Mouse (Mus musculus) limb, embryonic 10.5 days (tissue): ENCODE results near the gene Pcx. TPM values are rescaled to one million over a fixed set of nuclear protein-coding genes. Genes with fewer than 3 reads are reported as not detected.

ENCODE experiments used
- DNase-seq: peaks from one replicate; pipeline ENCODE4 v3.0.0-alpha.2; 2017; ENCODE audit warnings: low spot score
- H3K27ac ChIP-seq: fragments of 300-500 bp; sonication (generic); 2 replicates; pipeline ENCODE4 v1.5.1; 2016; ENCODE audit warnings: mild to moderate bottlenecking
- H3K27me3 ChIP-seq: fragments of 300-500 bp; sonication (generic); 2 replicates; pipeline ENCODE4 v1.6.1; 2016; ENCODE audit warnings: low read depth, mild to moderate bottlenecking; ENCODE audit not compliant: poor library complexity, severe bottlenecking
- H3K36me3 ChIP-seq: fragments of 300-500 bp; sonication (generic); 2 replicates; pipeline ENCODE4 v1.6.1; 2016; ENCODE audit warnings: mild to moderate bottlenecking, moderate library complexity
- H3K4me1 ChIP-seq: fragments of 300-500 bp; sonication (generic); 2 replicates; pipeline ENCODE4 v1.6.1; 2016
- H3K4me3 ChIP-seq: fragments of 300-500 bp; sonication (generic); 2 replicates; pipeline ENCODE4 v1.5.1; 2016; ENCODE audit warnings: mild to moderate bottlenecking, moderate library complexity
- H3K9me3 ChIP-seq: fragments of 300-500 bp; sonication (generic); replicated peaks from 2 replicates; pipeline ENCODE4 v1.6.1; 2016; ENCODE audit warnings: mild to moderate bottlenecking
- WGBS: fragments of 180-500 bp; shearing (Covaris S2); methylation state at CpG from one replicate; pipeline ENCODE4 v1.1.7; 2016; 5-methylcytosine and 5-hydroxymethylcytosine counted together
- polyA plus RNA-seq: library from polyadenylated mRNA; unstranded; fragments of >200 nt; fragmentation: Nextera tagmentation; extraction: Ambion mirVana; gene quantifications from 2 replicates; pipeline ENCODE4 v1.2.1, GENCODE M21; 2016

The Pcx gene
- polyA plus RNA-seq, 1 experiment from 2014 or later, result 18.8 TPM

DNA sequence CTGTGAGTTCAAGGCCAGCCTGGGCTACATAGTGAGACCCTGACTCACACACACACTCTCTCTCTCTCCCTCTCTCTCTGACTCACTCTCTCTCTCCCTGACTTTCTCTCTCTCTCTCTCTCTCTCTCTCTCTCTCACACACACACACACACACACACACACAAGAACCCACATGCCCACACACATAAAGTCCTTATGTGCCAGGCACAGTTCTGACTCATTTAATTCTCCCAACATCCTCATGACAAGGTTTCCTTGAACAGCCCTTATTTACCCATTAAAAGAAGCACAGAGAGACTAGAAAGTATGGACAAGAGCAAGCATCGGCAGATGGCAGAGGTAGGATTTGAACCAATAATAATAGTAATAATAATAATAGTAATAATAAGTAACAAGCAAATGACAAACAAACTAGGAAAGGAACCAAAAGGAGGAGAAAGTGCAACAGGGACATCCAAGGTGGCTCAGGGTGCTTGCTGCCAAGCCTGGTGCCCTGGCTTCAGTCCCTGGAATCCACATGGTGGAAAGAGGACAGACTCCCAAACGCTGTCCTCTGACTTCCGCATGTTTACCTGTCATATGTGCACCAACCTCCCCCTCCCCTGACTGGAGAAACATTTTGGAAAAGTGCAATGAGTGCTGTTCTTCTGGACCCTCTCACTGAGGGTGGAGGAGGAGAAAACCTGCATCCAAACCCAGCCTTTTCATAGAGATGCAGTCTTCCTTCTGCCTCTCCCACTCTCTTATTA is 28.0 kb upstream of the Pcx start:
- DNase-seq, result no peak
- Histone ChIP-seq H3K4me1 (peaks cover 5% of the 10 kb centered on the region), H3K27ac (no peak overlapping the region), H3K4me3 (no peak overlapping the region), H3K9me3 (no peaks in the 10 kb centered on the region), H3K27me3 (peaks cover 29% of the 10 kb centered on the region), H3K36me3 (no peaks in the 10 kb centered on the region)
- 89% methylated on average over 3 of the region's 3 CpGs for WGBS

DNA sequence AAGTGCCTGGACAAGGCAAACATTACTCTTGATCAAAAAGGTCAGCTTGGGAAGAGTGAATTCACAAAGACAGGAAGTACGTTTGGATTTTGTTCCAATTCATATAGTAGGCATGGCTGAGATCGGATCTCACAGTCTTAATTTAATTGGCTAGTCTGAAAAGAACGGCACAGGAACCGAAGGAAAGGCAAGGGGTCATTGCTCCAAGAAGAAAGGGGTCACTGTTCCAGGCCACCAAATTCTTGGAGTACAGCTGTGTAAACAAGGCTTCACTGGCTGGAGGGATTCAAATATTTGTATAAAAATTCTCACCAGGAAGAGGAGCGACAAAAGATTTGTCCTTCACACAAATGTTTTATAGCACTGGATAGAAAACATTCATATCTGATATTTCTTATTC is 25.3 kb upstream of the Pcx start:
- Histone ChIP-seq H3K4me1 (peaks cover 4% of the 10 kb centered on the region; the same call in 1 of the 2 replicates), H3K36me3 (no peaks in the 10 kb centered on the region), H3K9me3 (no peaks in the 10 kb centered on the region), H3K27ac (no peak overlapping the region), H3K4me3 (no peak overlapping the region), H3K27me3 (peaks cover 5% of the 10 kb centered on the region; the same call in 1 of the 2 replicates)
- 71% methylated on average over 5 of the region's 5 CpGs for WGBS
- DNase-seq, result no peak

DNA sequence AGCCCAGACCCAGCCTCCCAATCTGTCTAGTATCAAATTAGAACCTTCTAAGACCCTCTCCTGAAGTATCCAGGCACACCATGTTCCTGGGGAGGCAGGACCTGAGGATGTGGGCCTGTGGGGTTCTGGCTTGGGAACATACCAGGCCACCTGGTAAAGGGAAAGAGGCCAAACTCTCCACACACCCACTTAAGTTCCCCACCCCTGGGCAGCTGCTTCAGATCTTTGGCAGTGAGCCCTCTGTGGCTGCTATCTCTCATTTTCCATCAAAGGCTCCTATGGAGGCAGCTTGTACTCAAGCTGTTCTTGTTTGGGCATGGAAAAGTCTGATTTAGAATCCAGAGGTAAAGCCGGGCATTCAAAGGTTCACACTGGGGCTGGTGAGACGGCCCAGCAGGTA is 22.4 kb upstream of the Pcx start:
- Histone ChIP-seq H3K9me3 (no peaks in the 10 kb centered on the region), H3K4me3 (no peak overlapping the region), H3K36me3 (no peaks in the 10 kb centered on the region), H3K4me1 (peaks cover 4% of the 10 kb centered on the region; the same call in 1 of the 2 replicates), H3K27me3 (no peaks in the 10 kb centered on the region), H3K27ac (no peak overlapping the region)
- WGBS, result 80% methylated on average over 2 of the region's 2 CpGs
- no peak for DNase-seq

DNA sequence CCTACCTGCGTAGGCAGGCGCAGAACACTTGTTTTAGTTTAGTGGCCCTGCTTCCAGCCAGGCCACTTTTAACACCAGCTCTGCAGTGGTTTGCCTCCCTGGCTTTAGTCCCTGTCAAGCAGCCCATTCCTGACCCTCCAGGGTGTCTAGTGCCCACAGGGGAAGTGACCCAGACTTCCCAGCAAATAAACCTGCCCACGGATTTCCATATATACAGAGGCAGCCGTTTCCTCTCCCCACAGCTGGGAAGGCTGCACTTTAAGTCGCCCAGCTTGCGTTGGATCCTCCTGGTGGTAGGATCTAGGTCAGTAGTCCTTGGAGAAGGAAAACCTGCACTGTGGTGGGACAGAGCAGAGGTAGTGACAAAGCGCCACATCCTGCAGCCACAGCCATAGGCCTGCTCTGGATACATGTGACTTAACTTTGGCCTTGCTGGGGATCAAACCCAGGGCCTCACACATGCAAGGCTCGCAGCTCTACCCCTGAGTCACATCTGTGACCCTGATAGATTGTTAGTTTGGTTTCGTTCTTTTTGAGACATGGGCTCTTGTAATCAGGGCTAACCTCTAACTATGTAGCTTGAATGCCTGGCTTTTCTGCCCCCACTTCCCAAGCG is 19.1 kb upstream of the Pcx start:
- H3K27ac ChIP-seq, result no peak overlapping the region
- H3K4me1 ChIP-seq, result no peaks in the 10 kb centered on the region
- H3K36me3 ChIP-seq, result no peaks in the 10 kb centered on the region
- H3K4me3 ChIP-seq, result no peak overlapping the region
- H3K27me3 ChIP-seq, result no peaks in the 10 kb centered on the region
- no peak for DNase-seq
- H3K9me3 ChIP-seq, result no peaks in the 10 kb centered on the region
- 67% methylated on average over 10 of the region's 10 CpGs for WGBS

DNA sequence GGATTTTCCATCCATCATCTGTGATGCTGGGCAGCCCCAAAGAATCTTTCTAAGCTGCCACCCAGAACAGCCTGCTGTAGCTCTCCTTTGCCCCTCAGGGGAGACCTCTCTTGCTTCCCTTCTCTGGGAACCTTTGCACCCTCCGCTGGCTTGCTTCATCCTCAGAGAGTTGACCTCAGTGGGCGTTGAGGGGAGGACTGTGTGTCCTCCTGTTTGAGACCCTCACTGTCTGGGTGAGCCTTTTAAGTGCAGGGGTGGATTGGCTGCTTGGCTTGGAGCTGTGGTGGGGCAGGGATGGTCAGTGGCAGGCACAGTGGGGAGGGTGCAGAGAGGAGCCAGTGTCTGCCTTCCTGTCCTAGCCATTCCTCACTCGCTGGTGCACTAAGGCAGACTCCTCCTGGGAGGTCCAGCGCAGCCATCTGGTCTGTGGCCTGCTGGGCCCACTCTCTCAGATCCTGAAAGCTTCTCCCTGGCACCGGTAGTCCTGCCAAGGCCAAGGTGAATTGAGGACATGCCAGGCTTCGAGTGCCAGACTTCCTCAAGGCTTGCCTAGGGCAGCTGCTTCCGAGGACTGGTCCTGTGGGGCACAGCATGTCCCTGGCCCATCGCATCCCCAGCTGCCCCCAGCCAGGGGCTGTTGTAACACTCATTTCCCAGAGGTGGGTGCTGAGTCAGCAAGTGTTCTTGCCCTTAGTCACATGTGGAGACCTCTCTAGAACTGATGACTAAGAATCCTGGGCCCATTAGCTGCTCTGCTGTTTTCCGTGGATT is 17.6 kb upstream of the Pcx start:
- H3K9me3 ChIP-seq, result no peaks in the 10 kb centered on the region
- no peaks in the 10 kb centered on the region for H3K27me3 ChIP-seq
- 62% methylated on average over 9 of the region's 9 CpGs for WGBS
- 0 out of 2 replicates have a peak overlapping the region, but pooled peaks have one; percentile 22 for H3K27ac ChIP-seq
- H3K36me3 ChIP-seq, result no peaks in the 10 kb centered on the region
- no peak for DNase-seq
- peaks cover 5% of the 10 kb centered on the region for H3K4me1 ChIP-seq
- no peak overlapping the region for H3K4me3 ChIP-seq

DNA sequence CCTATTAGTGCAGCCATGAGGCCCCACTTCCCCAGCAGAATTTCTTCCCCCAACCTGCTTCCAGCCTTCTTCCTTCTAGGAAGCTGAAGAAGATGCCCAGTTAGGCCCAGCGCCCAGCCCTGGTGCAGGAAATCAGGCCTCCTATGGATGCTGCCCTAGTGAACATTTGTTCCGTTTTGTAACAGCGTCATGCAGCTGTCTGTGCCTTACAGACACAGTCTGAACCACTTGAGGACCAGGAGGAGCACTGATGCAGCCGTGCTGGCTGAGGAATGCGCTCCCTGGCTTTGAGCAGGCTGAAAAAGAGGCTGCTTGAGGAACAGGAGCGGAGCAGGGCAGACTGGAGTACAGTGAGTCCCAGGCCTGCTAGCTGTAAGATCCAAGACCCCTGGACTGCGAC is 15.6 kb upstream of the Pcx start:
- Histone ChIP-seq H3K9me3 (no peaks in the 10 kb centered on the region), H3K27ac (no peak overlapping the region), H3K27me3 (no peaks in the 10 kb centered on the region), H3K4me1 (peaks cover 18% of the 10 kb centered on the region), H3K36me3 (no peaks in the 10 kb centered on the region), H3K4me3 (no peak overlapping the region)
- WGBS, result 74% methylated on average over 7 of the region's 7 CpGs
- DNase-seq, result no peak

DNA sequence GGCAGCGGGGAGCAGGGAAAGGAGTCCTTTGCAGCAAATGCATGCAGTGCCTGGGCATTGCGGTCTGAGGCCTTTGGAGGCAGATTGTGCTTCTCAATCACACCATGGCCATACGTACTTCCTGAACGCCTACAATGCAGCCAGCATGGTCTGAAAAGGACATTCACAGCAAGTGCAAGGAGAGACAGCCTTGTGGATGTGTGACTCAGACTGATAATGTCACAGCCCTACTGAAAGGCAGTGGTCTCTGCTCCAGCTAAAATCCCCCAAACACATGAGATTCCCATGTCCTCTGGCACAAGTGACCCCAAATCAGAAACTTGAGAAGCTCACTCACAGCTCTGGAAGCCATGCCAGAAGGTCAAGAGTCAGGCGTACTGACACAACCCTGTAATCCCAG is 14.5 kb upstream of the Pcx start:
- WGBS, result 79% methylated on average over 5 of the region's 5 CpGs
- no peak for DNase-seq
- Histone ChIP-seq H3K4me1 (peaks cover 18% of the 10 kb centered on the region), H3K4me3 (no peak overlapping the region), H3K27ac (no peak overlapping the region), H3K9me3 (no peaks in the 10 kb centered on the region), H3K36me3 (no peaks in the 10 kb centered on the region), H3K27me3 (no peaks in the 10 kb centered on the region)

DNA sequence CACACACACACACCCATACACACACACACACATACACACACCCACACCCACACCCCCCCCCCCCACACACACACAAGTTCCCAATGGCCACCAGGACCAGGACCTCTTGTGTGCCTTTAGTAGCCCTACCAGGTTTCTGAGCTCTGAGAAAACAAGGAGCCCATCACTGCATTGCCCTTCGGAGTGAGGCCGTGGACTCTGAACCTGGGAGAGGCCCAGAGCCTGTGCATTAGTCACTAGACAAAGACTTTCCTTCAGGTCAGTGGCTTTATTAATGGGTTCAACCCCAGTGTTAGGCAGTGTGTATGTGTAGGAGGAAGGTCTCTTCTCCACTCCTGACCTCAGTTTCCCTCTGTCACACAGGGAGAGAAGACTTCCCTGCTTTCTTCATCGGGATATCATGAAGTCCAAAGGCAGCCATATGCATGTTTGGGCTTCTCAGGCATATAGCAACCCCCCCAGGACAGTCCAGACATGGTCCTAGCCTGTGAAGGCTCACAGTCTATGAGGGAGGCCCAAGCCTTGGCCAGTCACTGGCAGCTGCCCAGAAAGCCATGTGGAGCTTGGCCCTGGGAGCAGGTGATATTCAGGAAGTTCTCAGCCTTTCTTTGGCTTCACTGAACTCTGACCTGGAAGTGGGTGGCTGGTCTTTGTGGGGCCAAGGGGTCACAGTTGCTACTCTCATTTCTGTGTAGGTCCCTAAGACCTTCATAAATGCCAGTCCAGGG is 13.6 kb upstream of the Pcx start:
- no peak overlapping the region for H3K27ac ChIP-seq
- H3K4me3 ChIP-seq, result no peak overlapping the region
- H3K27me3 ChIP-seq, result no peaks in the 10 kb centered on the region
- 87% methylated on average over 3 of the region's 3 CpGs for WGBS
- peaks cover 18% of the 10 kb centered on the region for H3K4me1 ChIP-seq
- DNase-seq, result no peak
- H3K36me3 ChIP-seq, result no peaks in the 10 kb centered on the region
- no peaks in the 10 kb centered on the region for H3K9me3 ChIP-seq

DNA sequence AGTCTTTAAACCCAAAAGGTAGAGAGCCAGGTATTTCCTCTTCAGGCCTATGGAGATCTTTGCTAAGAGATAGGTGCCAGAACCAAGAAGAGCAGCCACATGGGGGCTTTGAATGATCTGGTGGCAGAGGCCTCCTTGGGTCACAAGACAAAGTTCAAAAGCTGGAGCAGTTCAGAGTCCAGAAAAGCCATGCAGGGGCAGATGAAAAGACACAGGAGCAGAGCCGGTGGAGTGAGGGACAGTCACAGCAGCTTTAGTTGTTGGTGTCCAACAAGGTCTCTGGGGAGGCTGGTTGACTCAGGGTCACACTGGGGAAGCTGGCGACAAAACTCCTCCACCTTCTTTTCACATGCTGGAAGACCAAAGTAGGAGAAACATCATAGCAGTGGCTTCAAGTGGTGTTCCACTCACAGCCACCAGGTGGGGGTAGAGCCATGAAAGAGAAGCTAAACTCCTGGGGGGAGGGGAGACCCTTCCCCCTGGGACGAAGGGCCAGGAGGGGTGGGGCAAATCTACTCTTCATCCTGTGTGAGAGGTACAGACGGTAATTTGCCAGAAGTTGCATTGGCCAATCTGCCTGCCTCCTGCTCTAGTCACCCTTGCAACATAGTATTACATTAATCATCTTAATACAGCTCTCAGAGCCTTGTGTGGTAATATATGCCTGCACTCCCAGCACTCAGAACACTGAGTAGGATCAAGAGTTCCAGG is 12.9 kb upstream of the Pcx start:
- Histone ChIP-seq H3K36me3 (no peaks in the 10 kb centered on the region), H3K4me1 (peaks cover 18% of the 10 kb centered on the region), H3K9me3 (no peaks in the 10 kb centered on the region), H3K27me3 (no peaks in the 10 kb centered on the region), H3K4me3 (no peak overlapping the region), H3K27ac (0 out of 2 replicates have a peak overlapping the region, but pooled peaks have one; percentile 10)
- 6% methylated on average over 4 of the region's 4 CpGs for WGBS
- peak; percentile 87 for DNase-seq

DNA sequence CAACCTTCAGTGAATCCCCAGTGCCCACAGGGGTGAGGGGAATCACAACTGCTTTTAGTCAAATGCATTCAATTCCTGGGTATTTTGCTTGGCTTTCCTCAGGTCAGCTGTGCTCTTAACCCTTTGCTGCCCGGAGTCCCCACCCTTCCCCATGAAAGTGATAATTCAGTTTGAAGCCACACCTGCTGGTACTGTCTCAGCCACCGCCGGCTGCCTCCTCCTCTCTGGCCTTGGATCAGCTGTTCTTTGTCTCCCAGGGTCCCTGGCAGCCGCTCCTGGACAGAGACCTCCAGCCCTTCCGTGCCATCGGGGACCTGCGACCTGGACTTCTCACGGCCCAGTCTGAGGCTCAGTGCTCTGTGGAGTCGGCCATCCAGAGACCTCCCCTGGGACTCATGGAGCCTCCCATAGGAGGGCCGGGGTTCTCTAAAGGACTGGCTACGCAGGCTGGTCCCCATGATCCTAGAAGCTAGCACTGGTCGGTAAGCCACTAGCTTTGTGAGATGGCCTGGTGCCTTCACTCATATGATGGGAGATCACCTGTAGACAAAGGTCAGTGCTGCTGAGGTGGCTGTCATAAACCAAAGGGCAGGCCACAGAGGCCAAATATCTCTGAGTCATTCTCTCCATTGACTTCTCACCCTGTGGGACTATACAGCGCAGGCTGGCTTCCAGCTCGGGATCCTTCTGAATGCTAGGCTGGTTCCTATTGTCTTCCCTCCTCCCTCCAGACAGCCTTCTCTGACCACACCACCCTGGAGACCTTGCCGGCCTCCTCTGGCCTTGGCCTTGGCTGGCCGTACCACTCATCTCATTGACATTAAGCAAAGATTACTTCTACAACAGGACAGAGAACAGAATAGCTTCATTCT is 12.0 kb upstream of the Pcx start, which contains the start of gene 2010003K11Rik:
Gene 2010003K11Rik, minus strand, starts transcription at position 522 of the 872 bp plus-strand sequence.
- Histone ChIP-seq H3K36me3 (no peaks in the 10 kb centered on the region), H3K4me1 (peaks cover 18% of the 10 kb centered on the region), H3K27ac (0 out of 2 replicates have a peak within 1 kb of the TSS, but pooled peaks have one; percentile 19), H3K9me3 (no peaks in the 10 kb centered on the region), H3K4me3 (no peak within 1 kb of the TSS), H3K27me3 (no peaks in the 10 kb centered on the region)
- 66% methylated on average over 16 of the region's 16 CpGs for WGBS
- DNase-seq, result no peak

DNA sequence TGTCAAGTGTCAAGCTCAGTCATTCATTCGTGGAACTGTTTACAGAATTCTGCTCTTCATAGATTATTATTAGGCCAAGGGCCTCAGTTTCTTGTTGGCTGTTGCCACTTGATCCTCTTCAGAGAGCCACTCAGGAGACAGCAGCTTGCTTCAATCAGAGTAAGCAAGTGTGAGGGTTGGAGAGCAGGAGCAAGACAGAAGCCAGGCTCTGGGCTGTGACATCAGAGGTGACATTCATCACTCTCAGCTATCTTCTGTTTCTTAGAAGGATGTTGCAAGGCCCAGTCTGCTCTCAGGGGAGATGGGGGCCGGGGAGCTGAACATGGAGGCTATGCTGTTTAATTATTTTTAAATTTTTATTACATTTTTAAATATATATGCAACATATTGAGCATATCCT is 7.6 kb upstream of the Pcx start:
- Histone ChIP-seq H3K4me1 (peaks cover 13% of the 10 kb centered on the region), H3K36me3 (no peaks in the 10 kb centered on the region), H3K27ac (no peak overlapping the region), H3K9me3 (no peaks in the 10 kb centered on the region), H3K4me3 (no peak overlapping the region), H3K27me3 (no peaks in the 10 kb centered on the region)
- WGBS, result 85% methylated on average over 2 of the region's 2 CpGs
- DNase-seq, result no peak
